Mouse (Mus musculus) left cerebral cortex, adult 9 months (tissue): Measurements from ENCODE around the gene Map3k6.

Source experiments
- DNase-seq, 2 experiments: peaks; one replicate each; pipeline ENCODE4 v3.0.0; 2022; ENCODE audit warnings: low spot score in 2 of 2

The Map3k6 gene

DNA sequence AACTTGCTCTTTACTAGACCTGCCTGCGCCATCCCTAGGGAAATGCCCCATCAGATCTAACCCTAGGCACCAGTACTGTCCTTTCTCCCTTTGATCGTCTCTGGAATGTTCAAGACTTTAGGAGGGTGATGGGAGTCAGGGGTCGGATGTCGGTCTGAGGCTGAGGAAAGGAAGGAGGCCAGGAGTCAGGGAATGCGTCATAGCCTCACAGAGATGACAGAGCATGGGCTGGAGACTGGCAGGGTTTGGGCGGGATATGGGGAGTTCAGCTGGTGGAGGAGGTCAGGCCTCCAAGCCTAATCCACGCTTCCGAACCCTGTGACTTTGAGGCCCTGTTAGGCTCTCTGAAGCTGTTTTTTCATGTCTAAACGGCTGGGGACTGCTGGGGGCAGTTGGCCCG is 27.0 kb upstream of the Map3k6 start:
- DNase-seq = no peak

DNA sequence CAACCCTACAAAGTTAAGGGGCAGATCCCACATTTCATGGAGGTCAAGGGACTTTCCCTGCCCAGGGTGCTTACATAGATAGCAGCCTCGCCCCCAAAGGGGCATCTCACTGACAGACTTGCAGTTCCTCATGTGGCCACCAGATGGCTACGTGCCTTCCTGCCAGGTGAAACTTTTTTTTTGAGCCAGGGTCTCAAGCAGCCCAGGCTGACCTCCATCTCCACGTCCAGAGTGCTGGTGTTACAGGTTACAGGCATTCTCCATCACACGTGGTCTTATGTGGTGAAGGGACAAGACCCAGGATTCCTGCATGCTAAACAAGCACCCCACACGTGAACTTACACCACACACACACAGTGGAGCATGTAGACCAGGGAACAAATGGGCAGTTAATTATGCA is 23.0 kb upstream of the Map3k6 start:
- no peak for DNase-seq

DNA sequence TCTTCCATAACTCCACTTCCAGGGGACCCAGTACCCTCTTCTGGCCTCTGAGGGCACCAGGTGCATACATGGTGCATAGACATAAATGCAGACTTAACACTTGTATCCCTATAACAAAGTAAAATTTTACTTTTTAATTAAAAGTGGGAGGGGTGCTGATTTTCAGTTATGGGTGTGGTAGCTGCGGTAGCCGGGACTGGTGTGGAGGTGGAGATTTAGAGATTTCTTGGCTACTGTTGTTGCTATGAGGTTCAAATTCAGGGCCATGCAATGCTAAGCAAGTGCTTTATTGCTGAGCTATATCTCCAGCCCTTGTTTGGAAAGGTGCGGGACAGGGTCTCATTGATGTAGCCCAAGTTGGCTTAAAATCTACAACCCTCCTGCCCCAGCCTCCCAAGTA is 21.9 kb upstream of the Map3k6 start:
- DNase-seq = no peak

DNA sequence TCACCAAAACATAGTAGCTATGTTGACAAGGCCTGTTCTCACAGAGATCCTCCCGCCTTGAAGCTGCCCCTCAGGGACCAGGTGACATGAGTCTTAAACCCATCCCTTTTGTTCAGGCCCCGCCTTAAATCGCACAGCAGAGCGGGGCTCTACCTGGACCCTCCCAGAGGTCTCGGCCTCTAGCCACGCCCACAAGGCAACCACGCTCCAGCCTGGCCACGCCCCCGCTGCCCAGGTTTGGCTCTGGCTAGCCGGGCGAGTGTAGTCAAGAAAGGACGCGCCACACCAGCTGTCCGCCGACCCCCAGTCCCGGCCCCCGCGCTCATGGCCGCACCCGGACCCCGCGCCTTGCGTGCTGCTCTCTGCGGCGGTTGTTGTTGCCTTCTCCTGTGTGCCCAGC is 20.0 kb upstream of the Map3k6 start:
- no peak for DNase-seq

DNA sequence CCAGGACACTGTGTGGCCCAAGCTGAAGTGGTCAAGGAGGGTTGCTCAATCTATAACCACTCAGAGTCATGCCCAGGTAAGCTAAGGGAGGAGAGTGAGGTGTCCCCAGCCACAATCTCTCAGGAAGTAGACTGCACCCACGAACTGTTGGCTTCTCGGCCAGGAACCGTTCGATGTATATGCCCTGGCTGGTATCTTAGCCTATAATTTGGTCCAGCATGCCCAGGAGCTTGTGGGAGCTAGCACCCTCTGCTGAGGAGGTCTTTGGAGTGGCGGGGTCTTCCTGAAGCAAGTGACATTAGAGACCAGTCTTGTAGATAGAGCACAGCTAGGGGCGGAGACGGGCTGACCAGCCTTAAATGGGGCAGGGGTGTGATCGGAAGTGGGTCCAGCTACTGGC is 18.9 kb upstream of the Map3k6 start:
- DNase-seq = no peak

DNA sequence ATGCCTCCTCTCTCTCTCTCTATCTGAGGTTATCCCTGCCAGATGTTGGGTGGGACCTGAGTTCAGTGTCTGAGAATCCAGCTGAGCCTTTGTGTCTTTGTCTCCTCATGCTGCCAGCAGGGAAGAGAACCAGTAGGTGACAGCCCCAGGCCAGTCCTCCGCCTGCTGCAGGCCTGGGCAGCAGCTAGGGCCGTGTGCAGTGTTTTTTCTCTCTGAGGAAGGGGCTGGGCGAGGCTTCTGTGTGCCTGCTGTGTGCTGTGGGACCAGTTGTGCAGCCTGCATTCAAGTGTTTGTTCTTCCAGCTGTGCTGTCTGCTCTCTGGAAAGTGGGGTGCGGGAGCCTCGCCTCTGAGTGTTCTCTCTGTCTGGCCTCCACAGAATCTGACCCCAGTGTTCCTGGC is 16.7 kb upstream of the Map3k6 start:
- DNase-seq = no peak

DNA sequence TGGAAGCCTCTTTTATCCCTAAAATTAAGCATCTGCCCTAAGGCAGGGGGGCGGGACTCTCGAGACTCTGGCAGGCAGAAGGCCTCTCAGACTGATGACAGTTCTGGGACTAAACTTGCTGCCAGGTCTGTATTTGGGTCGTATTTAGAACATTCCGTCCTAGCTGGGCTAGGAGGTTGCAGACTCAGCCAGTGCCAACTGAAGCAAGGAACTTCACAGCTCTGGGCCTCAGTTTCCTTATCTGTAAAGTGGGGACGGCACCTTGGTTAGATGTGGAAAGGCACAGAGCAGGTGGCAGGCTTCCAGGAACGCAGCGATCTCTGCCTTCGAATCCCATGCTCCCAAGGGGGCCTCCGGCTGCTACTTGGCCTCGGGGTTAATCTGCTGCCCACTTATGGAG is 14.5 kb upstream of the Map3k6 start:
- DNase-seq = no peak

DNA sequence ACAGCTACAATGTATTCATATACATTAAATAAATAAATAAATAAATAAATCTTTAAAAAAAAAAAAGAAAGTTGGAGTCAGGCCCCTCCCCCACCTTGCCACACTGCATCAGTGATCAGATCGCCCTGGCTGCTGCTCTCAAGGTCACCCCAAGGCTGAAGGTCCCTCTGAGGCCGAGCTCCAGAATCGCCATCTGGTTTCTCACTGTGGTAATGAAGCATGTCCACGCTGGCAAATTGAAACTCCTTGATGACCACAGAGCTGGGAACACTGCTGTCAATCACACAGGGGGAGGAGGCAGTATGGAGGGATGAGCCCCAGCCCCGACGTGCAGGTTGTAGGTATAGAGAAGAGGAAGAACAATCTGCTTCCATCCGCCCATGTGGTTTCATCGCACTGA is 13.0 kb upstream of the Map3k6 start:
- DNase-seq = no peak

DNA sequence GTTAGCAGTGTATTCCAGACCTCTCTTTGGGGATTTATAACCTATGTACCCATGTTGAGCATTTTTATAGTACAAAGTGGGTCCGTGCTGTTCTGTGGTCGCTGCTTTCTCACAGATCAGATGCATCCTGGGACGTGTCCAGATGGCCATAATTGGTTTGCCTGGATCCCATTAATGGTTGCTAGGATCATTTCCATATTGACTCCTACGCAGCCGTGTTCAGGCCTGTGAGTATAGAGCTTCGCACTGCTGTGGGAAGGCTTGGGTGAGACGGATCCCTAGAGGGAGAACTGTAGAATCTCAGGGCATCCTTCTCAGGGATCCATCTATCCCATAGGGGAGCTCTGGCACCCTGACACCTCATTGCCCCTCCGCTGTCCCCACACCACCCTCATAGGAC is 11.0 kb upstream of the Map3k6 start:
- no peak for DNase-seq

DNA sequence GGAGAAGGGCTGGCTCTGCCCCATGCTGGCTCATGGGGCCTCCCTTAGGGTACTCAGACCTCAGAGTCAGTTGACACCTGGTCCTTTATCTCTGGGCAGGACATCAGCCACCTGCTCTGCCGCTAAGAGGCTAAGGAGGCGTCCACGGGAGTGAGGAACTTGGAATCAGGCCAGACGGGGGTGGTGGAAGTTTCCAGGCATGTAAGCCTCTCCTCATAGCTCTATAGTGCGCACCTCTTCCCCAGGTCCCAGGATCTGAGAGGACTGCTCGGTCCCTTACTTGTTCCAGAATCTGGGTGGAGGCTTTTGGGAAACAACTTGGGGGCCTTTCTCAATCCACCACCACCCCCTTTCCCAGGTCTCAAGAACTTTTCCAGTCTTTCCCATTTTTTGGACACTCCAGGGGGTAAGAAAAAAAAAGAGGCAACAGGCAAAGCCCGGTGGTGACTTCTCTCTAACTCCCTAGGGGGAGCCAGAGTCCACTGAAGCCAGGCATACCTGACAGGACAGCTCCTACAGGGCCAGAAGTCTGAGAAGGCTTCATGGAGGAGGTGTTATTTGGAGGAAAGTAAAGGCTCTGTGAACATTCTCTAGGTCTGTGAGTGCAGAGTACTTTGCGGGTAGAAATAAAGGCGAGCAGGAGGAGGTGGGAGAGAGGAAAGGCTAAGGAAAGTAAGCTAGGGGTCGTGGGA is 7.2 kb upstream of the Map3k6 start:
- DNase-seq = peak in 1 of 2 experiments; percentile 34

DNA sequence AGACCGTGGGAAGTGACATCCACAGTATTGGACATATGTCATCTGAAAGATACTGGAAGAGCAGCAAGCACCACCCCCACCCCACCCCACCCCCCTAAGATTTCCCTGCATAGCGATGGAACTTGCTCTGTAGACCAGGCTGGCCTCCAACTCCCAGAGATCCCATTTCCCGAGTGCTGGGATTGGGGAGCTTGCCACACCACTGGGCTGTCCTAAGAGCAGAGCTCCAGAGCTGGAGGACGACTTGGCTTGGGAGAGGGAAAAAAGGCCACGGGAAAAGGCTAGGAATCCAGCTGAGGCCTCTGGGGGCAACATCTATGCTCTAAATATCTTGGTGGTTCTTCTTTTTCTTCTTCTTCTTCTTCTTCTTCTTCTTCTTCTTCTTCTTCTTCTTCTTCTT is 5.8 kb upstream of the Map3k6 start:
- DNase-seq = no peak

DNA sequence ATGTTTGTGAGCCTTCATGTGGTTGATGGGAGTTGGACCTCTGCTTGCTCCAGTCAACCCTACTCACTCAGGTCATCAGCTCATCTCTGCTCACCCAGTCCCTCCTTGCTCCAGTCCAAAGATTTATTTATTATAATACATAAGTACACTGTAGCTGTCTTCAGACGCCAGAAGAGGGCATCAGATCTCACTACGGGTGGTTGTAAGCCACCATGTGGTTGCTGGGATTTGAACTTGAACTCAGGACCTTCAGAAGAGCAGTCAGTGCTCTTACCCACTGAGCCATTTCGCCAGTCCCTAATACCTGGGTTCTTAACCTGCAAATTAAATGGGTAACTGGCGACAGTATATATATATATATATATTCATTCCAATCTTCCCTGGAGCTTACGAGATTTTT is 5.2 kb upstream of the Map3k6 start:
- no peak for DNase-seq

DNA sequence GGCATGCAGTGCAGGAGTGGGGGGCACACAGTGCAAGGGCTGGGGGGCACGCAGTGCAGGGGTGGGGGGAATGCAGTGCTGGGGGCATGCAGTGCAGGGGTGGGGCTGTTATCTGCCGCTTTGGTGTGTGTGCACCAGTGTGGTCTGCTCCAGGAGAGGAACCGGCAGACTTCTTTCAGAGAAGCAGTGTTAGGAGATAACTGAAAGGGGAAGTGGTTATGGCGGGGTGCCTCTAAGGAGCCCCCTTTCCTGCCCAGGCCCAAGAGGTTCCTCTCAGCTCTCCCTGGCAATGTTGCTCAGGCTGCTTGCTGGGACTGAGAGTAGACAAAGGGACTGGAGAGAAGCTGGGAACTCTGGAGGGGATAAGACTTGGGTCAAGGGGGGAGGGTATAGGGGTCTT is 2.7 kb upstream of the Map3k6 start:
- DNase-seq = no peak

DNA sequence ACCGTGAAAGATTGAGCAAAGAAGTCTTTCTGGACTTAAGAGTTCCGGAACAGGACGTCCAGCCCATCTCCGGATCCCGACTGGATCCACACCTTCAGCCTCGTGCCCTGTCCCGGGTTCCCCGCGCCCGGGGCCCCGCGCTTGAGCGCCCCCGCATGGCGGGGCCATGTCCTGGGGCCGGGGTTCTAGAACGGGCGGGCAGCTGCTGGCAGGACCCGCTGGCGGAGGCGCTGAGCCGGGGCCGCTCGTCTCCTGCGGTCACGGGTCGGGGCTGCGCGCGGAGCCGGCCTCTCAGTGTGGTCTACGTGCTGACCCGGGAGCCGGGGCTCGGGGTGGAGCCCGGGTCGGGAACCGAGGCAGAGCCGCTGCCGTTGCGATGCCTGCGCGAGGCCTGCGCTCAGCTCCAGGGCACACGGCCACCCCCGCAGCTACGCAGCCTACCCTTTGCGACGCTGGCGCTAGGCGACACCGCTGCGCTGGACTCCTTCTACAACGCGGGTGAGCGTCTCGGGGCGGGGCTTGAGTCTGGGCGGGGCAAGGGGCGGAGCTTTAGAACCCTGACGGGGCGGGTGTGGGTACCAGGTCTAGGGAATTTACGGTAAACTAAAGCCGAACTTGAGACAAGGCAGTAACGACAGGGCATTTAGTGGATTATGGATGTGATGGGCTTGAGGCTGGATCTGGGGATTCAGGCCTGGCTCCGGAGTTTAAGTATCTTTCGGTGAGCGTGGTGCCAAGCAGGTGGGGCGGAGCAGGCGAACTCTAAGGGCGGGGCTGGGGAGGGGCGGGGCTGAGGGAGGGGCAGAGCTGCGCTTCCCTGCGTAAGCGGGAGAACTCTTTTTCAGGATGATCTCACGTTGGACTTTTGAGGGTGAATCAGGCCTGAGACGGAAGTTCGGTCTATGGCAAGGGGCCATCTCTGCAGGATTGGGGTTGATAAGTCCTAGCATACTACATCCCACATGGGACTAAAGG is 603 bp downstream of the Map3k6 start:
- DNase-seq = peak; percentile 54 to 86

DNA sequence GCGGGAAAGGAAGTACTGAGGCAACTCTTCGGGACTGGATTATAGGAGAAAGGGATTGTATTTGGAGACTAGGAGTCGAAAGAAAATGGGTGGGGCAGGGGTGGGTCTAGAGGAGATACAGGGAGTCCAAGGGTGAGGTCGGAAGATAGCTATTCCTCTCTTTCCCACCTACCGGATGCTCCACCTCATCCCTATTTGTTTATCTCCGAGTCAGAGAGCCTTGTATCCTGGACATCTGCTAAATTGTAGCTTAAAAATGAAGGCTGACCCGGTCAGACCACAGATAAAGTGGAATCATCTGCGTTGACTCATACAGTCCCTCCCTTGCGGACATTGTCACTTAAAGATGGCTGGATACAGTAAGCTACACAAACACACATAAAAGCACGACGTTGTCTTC is 1.3 kb downstream of the Map3k6 start:
- DNase-seq = no peak

DNA sequence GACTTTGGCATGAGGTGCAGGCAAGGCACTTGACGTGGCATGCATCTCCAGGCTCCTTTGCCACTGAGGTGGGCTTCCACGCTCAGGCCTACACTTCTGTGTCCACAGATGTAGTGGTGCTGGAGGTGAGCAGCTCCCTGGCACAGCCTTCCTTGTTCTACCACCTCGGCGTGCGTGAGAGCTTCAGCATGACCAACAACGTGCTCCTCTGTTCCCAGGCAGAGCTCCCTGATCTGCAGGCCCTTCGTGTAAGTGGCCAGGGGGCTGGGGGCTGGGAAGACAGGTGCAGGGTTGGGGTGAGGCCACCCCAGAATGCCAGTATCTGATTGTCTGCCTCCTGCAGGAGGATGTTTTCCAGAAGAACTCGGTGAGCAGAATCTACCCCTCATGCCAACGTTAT is 2.1 kb downstream of the Map3k6 start:
- DNase-seq = no peak

DNA sequence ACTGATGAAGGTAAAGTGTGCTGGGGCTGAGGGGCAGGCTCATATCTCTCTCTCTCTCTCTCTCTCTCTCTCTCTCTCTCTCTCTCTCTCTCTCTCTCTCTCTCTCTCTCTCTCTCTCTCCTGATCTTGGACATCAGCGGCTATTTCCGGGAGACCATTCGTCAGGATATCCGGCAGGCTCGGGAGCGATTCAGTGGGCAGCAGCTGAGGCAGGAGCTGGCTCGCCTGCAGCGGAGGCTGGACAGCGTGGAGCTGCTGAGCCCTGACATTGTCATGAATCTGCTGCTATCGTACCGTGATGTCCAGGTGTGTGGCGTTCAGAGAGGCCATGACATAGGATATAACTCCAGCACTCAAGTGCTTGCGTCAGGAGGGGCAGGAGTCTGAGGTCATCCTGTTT is 2.9 kb downstream of the Map3k6 start:
- no peak for DNase-seq

DNA sequence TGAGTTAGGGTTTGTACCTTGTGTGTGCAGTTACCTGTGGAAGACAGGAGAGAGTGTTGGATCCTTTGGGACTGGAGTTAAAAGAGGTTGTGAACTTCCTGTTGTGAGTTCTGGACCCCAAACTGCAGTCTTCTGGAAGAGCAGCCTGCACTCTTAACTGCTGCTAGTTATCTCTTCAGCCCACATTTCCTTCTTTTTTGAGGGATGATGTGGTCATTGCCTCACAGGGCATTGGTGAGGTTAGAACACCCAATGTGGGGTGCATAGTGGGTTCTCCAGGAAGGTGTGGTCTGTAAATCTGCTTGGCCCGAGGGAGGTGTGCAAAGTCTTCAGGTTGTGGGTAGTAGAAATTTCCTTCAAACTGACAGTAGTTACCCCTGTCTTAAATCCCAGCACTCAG is 3.7 kb downstream of the Map3k6 start:
- DNase-seq = no peak

DNA sequence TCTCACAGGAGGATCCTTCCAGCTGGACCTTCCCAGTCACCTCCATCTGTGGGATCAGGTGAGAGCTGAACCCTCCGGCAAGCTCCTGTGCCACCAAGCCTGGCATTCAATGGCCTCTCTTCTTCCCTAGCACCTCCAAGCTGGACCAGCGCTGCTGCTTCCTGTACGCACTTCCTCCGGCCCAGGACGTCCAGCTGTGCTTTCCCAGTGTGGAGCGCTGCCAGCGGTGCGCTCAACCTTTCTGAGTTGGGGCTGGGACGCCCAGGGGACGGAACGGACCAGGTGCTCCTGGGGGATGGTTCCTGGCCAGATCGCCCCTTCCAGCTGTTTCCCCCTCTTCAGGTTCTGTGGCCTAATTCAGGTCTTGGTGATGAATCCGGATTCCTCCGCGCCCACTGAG is 6.5 kb downstream of the Map3k6 start:
- DNase-seq = no peak

DNA sequence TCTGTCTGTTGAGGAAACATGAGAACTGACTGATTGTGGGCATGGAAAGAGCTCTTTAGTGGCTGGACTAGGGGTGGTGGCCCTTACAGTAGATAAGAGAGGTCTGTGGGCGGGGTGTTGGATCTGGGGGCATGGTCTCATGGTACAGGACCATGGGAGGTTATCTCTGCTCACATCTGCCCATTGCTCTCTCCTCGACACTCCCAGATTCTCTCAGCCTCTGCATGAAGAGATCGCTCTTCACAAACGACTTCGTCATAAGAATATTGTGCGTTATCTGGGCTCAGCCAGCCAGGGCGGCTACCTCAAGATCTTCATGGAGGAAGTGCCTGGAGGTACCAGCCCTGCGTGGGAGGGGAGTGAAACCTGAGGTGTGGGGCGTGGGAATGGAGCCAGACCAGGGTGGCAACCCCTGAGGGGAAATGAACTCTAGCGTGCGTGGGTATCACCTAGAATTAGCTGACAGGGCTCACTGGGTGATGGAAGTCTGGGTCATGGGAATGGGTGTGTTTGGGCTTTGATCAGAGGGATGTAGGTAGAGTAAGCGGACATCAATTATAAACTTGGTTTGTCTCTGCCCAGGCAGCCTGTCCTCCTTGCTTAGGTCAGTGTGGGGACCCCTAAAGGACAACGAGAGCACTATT is 7.3 kb downstream of the Map3k6 start:
- no peak for DNase-seq

DNA sequence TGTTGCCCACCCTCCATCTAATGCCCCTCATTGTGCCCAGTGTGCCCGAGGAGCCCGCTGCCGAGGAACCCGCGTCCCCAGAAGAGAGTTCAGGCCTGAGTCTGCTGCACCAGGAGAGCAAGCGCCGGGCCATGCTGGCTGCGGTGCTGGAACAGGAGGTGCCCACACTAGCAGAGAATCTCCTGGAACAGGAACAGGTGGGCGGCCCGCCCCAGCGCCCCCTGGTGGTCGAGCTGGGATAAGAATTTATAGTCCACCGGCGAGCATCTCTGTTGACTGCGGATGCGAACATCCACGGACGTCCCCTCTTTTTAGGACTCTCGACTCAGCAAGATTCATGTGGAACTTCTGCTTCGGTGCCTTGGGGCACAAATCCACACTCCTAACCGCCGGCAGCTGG is 10.0 kb downstream of the Map3k6 start:
- peak in 1 of 2 experiments; percentile 87 for DNase-seq

DNA sequence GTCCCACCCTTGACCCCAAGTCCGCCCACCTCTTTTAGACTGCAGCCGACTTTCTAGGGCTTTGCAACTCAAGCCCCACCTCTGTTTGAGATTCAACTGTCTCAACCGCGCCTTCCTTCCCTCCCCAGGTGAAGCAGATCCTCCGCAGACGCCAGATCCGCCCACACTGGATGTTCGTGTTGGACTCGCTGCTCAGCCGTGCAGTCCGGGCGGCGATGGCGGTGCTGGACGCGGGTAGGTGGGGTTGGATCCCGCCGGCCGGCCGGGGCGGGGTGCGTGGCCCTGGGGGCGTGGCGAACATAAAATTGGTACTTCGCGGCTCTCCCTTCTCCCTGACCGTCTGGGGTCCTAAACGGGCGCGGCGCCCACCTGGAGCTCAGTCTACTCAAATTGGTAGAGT is 10.6 kb downstream of the Map3k6 start:
- peak in 1 of 2 experiments; percentile 24 for DNase-seq

DNA sequence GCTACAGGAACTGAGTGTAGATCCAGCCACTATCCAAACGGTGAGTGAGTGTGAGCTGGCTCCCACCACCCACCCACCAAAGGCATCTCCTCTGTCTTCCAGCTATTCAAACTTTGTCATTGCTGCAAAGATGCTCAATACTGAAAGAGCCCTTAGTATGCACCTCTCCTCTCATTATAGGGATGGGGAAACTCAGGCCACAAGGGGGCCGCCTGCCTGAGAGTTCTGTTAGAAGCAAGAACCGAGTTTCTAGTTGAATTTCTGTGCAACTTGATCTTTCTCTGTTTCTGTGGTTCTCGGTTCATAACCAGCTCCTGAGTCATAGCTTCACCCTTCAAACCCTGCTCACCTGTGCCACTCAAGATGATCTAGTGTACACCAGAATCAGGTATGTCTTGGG is 11.5 kb downstream of the Map3k6 start:
- no peak for DNase-seq
